Mouse (Mus musculus) Patski (cell line): ENCODE data around the gene Cuedc1. TPM values are rescaled to one million over a fixed set of nuclear protein-coding genes. Genes with fewer than 3 reads are reported as not detected.

Experiments used
- ATAC-seq: fragments of 100-300 bp; one replicate; pipeline ENCODE4 v1.8.0; 2021
- CTCF ChIA-PET: fragments of 350-600 bp; sonication (Branson Sonifier 250); formaldehyde crosslinking; loops from one replicate; lab custom pipeline; 2022; ENCODE audit warnings: inconsistent platforms; lab: Charles Lee
- POLR2A ChIA-PET: fragments of 350-600 bp; sonication (Branson Sonifier 250); formaldehyde crosslinking; loops from one replicate; lab custom pipeline; 2022; ENCODE audit warnings: antibody characterized with exemption, inconsistent platforms; lab: Charles Lee
- DNase-seq: peaks from one replicate; pipeline ENCODE4 v3.0.0-alpha.2; 2011; ENCODE audit warnings: low read depth, low spot score
- H3K27me3 ChIP-seq: fragments of 371-371 bp; one replicate; pipeline ENCODE4 v1.5.1; 2021
- CTCF ChIP-seq: fragments of 100-300 bp; IDR thresholded peaks from one replicate; pipeline ENCODE4 v1.5.1; 2021
- in situ Hi-C: fragments of 300-500 bp; cut with MboI; formaldehyde crosslinking; loops from 3 replicates; pipeline ENCODE4 v1.11.1; 2018; ENCODE audit warnings: low pct_unique_long_range_greater_than_20kb, mixed read lengths
- polyA plus RNA-seq: library from polyadenylated mRNA; unstranded; gene quantifications from one replicate; pipeline ENCODE4 v1.2.3, GENCODE M21; 2021

Gene Cuedc1
- polyA plus RNA-seq, 1 experiment from 2014 or later, result 42.0 TPM

GRCm38 (mm10) chr11:88221929-88222475 is 124.1 kb downstream of the Cuedc1 start:
- POLR2A ChIA-PET, result no interaction called here
- DNase-seq (no peak), ATAC-seq (no peak)
- CTCF ChIA-PET, result interaction anchor here (1.9 kb wide), 1 partner anchor 10 kb away, joined by 7 read pairs; no protein-coding TSS in a partner anchor
- no peak for TF ChIP-seq CTCF
- in situ Hi-C loops, result loop anchor here (10.0 kb wide), 1 partner anchor 513 kb away; no protein-coding TSS in a partner anchor
- no peaks in the 10 kb centered on the region for H3K27me3 ChIP-seq

- TF ChIP-seq CTCF, result no peak
- in situ Hi-C loops, result loop anchor here (10.0 kb wide), 1 partner anchor 508 kb away; no protein-coding TSS in a partner anchor
- DNase-seq (no peak), ATAC-seq (no peak)
- POLR2A ChIA-PET, result no interaction called here
- CTCF ChIA-PET, result interaction anchor here (0.8 to 2.7 kb wide), 3 partner anchors 11 to 591 kb away, joined by 3 to 16 read pairs (median 5); no protein-coding TSS in a partner anchor
- H3K27me3 ChIP-seq, result no peaks in the 10 kb centered on the region
These were observed 129.4 kb downstream of the Cuedc1 start for GRCm38 (mm10) chr11:88227001-88227957.

- TF ChIP-seq CTCF, result no peak
- in situ Hi-C loops, result no loop called here
- POLR2A ChIA-PET, result no interaction called here
- CTCF ChIA-PET, result interaction anchor here (1.0 to 2.4 kb wide), 2 partner anchors 8 to 15 kb away, joined by 4 to 7 read pairs; no protein-coding TSS in a partner anchor
- DNase-seq, result no peak
- H3K27me3 ChIP-seq, result no peaks in the 10 kb centered on the region
- no peak for ATAC-seq
These were observed 133.4 kb downstream of the Cuedc1 start for GRCm38 (mm10) chr11:88231213-88231790.

GRCm38 (mm10) chr11:88233528-88234427 is 135.9 kb downstream of the Cuedc1 start:
- ATAC-seq, result peak; percentile 41
- H3K27me3 ChIP-seq, result no peaks in the 10 kb centered on the region
- no peak for TF ChIP-seq CTCF
- ChIA-PET POLR2A (no interaction called here), CTCF (interaction anchor here (1.0 to 2.4 kb wide), 2 partner anchors 11 to 606 kb away, joined by 3 to 7 read pairs; no protein-coding TSS in a partner anchor)
- in situ Hi-C loops, result no loop called here
- no peak for DNase-seq

- CTCF ChIA-PET, result interaction anchor here (2.3 kb wide), 1 partner anchor 17 kb away, joined by 9 read pairs; no protein-coding TSS in a partner anchor
- no peaks in the 10 kb centered on the region for H3K27me3 ChIP-seq
- POLR2A ChIA-PET, result no interaction called here
- in situ Hi-C loops, result no loop called here
- no peak for TF ChIP-seq CTCF
- ATAC-seq (no peak), DNase-seq (no peak)
These were observed 136.9 kb downstream of the Cuedc1 start for GRCm38 (mm10) chr11:88234789-88235188.

- peak; percentile 37 for ATAC-seq
- DNase-seq, result no peak
- H3K27me3 ChIP-seq, result no peaks in the 10 kb centered on the region
- ChIA-PET CTCF (interaction anchor here (2.3 kb wide), 1 partner anchor 17 kb away, joined by 9 read pairs; no protein-coding TSS in a partner anchor), POLR2A (interaction anchor here (0.5 to 0.6 kb wide), 2 partner anchors 485 to 595 kb away, joined by 3 read pairs; no protein-coding TSS in a partner anchor)
- in situ Hi-C loops, result no loop called here
- TF ChIP-seq CTCF, result no peak
These were observed 137.7 kb downstream of the Cuedc1 start for GRCm38 (mm10) chr11:88235221-88236203.

- no peaks in the 10 kb centered on the region for H3K27me3 ChIP-seq
- no peak for TF ChIP-seq CTCF
- ATAC-seq (no peak), DNase-seq (no peak)
- in situ Hi-C loops, result no loop called here
- CTCF ChIA-PET, result interaction anchor here (1.0 kb wide), 1 partner anchor 11 kb away, joined by 3 read pairs; no protein-coding TSS in a partner anchor
- POLR2A ChIA-PET, result interaction anchor here (0.8 kb wide), 1 partner anchor 107 kb away, joined by 3 read pairs; no protein-coding TSS in a partner anchor
These were observed 142.4 kb downstream of the Cuedc1 start for GRCm38 (mm10) chr11:88240275-88240674.

GRCm38 (mm10) chr11:88240736-88241353 is 143.0 kb downstream of the Cuedc1 start:
- ATAC-seq, result no peak

More at GRCm38 (mm10) chr11:88240736-88241353, 143.0 kb downstream of the Cuedc1 start:
- TF ChIP-seq CTCF, result no peak
- in situ Hi-C loops, result no loop called here
- ChIA-PET POLR2A (interaction anchor here (0.6 to 1.1 kb wide), 3 partner anchors 17 to 228 kb away, joined by 3 read pairs; no protein-coding TSS in a partner anchor), CTCF (interaction anchor here (1.0 kb wide), 1 partner anchor 11 kb away, joined by 3 read pairs; no protein-coding TSS in a partner anchor)
- H3K27me3 ChIP-seq, result no peaks in the 10 kb centered on the region
- no peak for DNase-seq
